Mouse (Mus musculus) heart, embryonic 14.5 days (tissue): Measurements from ENCODE around the gene Uvrag. TPM values are rescaled to one million over a fixed set of nuclear protein-coding genes. Genes with fewer than 3 reads are reported as not detected.

Experiments
- ATAC-seq: fragments of 200-750 bp; cut with Nextera tagmentation; 2 replicates; pipeline ENCODE4 v1.8.0; 2017; ENCODE audit warnings: low read depth, moderate TSS enrichment; ENCODE audit not compliant: insufficient number of reproducible peaks, insufficient read depth, low FRiP score
- H3K27ac ChIP-seq, 2 experiments: fragments of 200-500 bp in 1 of 2; fragments of 300-500 bp in 1 of 2; sonication (generic) in 1 of 2; replicated peaks in 1 of 2; 2 replicates each; pipeline ENCODE4 v1.5.1; 2012 to 2014; ENCODE audit warnings: low read depth in 2 of 2, low read length in 2 of 2, control low read depth in 1 of 2, mild to moderate bottlenecking in 1 of 2, mixed read lengths in 1 of 2; ENCODE audit not compliant: control insufficient read depth in 1 of 2, insufficient read depth in 1 of 2
- H3K27me3 ChIP-seq: fragments of 300-500 bp; sonication (generic); 2 replicates; pipeline ENCODE4 v1.6.1; 2014; ENCODE audit warnings: mild to moderate bottlenecking, low read length, control low read depth; ENCODE audit not compliant: control insufficient read depth, insufficient read depth
- H3K36me3 ChIP-seq: fragments of 300-500 bp; sonication (generic); 2 replicates; pipeline ENCODE4 v1.6.1; 2014; ENCODE audit warnings: mild to moderate bottlenecking, control low read depth, low read length, mixed read lengths; ENCODE audit not compliant: control insufficient read depth, insufficient read depth
- H3K4me1 ChIP-seq, 2 experiments: fragments of 200-500 bp in 1 of 2; fragments of 300-500 bp in 1 of 2; sonication (generic) in 1 of 2; 2 replicates each; pipeline ENCODE4 v1.6.1; 2012 to 2014; ENCODE audit warnings: low read length in 2 of 2, control low read depth in 1 of 2, mixed read lengths in 1 of 2; ENCODE audit not compliant: control insufficient read depth in 2 of 2, insufficient read depth in 2 of 2
- H3K4me2 ChIP-seq: fragments of 300-500 bp; sonication (generic); 2 replicates; pipeline ENCODE4 v1.6.1; 2014; ENCODE audit warnings: mild to moderate bottlenecking, low read length
- H3K4me3 ChIP-seq, 2 experiments: fragments of 200-500 bp in 1 of 2; fragments of 300-500 bp in 1 of 2; sonication (generic) in 1 of 2; 2 replicates each; pipeline ENCODE4 v1.5.1; 2012 to 2014; ENCODE audit warnings: low read length in 2 of 2, mild to moderate bottlenecking in 2 of 2, control low read depth in 1 of 2, low read depth in 1 of 2, moderate library complexity in 1 of 2; ENCODE audit not compliant: control insufficient read depth in 1 of 2, insufficient read depth in 1 of 2
- H3K9ac ChIP-seq: fragments of 300-500 bp; sonication (generic); 2 replicates; pipeline ENCODE4 v1.6.1; 2014; ENCODE audit warnings: mild to moderate bottlenecking, low read length
- H3K9me3 ChIP-seq: fragments of 300-500 bp; sonication (generic); 2 replicates; pipeline ENCODE4 v1.6.1; 2016; ENCODE audit warnings: low read length, control low read depth; ENCODE audit not compliant: control insufficient read depth
- WGBS: fragments of 180-500 bp; shearing (Covaris S2); extraction: QIAGEN DNeasy Blood & Tissue Kit; methylation state at CpG from one replicate; pipeline ENCODE4 v1.1.7; 2014; 5-methylcytosine and 5-hydroxymethylcytosine counted together
- polyA plus RNA-seq: library from polyadenylated mRNA; unstranded; fragments of >200 nt; fragmentation: Nextera tagmentation; extraction: Ambion mirVana; gene quantifications from 2 replicates; pipeline ENCODE4 v1.2.1, GENCODE M21; 2014

The Uvrag gene
- polyA plus RNA-seq, 1 experiment from 2014 or later = 18.9 TPM

GRCm38 (mm10) chr7:99033314-99033713 lies 107.6 kb downstream of the Uvrag start:
- Histone ChIP-seq H3K27me3 (no peaks in the 10 kb centered on the region), H3K4me3 (no peak overlapping the region), H3K27ac (no peak overlapping the region), H3K4me2 (no peak overlapping the region), H3K36me3 (no peaks in the 10 kb centered on the region), H3K9ac (no peak overlapping the region), H3K9me3 (no peaks in the 10 kb centered on the region), H3K4me1 (peaks cover 0 to 3% of the 10 kb centered on the region in 2 experiments; a peak in 1 of 4 replicates)
- 85% methylated on average over 3 of the region's 3 CpGs for WGBS
- no peak for ATAC-seq

GRCm38 (mm10) chr7:99032051-99032450 lies 108.9 kb downstream of the Uvrag start:
- Histone ChIP-seq H3K27me3 (no peaks in the 10 kb centered on the region), H3K27ac (no peak overlapping the region), H3K9ac (no peak overlapping the region), H3K4me1 (peaks cover 0 to 3% of the 10 kb centered on the region in 2 experiments; a peak in 1 of 4 replicates), H3K36me3 (no peaks in the 10 kb centered on the region), H3K4me2 (no peak overlapping the region), H3K4me3 (no peak overlapping the region), H3K9me3 (no peaks in the 10 kb centered on the region)
- no peak for ATAC-seq
- WGBS = 61% methylated on average over 8 of the region's 8 CpGs

DNA sequence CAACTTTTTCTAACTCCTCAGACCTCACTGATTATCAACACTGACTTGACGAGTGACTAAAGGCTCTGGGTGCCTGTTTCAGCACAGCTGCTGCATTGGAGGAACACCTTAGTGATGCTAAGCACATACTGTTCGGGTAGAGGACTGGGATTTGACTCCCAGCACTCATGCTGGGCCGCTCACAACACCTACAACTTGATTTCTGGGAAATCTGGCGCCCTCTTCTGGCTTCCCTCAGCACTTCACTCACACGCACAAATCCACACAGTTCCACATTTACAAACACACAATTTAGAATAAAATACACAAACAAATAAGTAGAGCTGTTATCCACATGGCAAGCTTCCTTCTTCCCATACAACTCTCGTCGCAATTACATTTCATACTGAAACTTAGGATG lies 112.8 kb downstream of the Uvrag start:
- Histone ChIP-seq H3K4me3 (no peak overlapping the region), H3K4me2 (no peak overlapping the region), H3K27me3 (no peaks in the 10 kb centered on the region), H3K9ac (no peak overlapping the region), H3K9me3 (no peaks in the 10 kb centered on the region), H3K36me3 (no peaks in the 10 kb centered on the region), H3K4me1 (peaks cover 3 to 4% of the 10 kb centered on the region in 2 experiments; a peak in 2 of 4 replicates), H3K27ac (no peak overlapping the region)
- 84% methylated on average over 7 of the region's 7 CpGs for WGBS
- ATAC-seq = no peak

DNA sequence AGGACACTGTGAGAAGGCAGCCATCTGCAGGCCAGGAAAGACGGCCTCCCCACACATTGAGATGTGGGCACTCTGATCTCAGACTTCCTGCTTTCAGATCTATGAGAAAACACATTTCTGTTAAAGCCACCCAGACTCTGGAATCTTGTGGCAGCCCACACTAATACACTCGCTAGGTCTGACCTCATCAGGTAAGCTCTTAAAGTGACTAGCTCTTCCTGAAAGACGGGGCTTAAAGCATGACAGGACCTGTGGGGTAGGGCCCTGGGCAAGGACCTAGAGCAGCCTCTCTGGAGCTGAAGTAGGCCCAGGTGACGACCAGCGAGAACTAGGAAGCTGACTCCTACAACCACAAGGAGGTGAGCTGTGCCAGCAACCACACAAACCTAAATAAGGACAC lies 113.8 kb downstream of the Uvrag start:
- no peak overlapping the region for H3K9ac ChIP-seq
- H3K4me3 ChIP-seq = no peak overlapping the region
- 62% methylated on average over 5 of the region's 5 CpGs for WGBS
- H3K9me3 ChIP-seq = no peaks in the 10 kb centered on the region
- no peak for ATAC-seq
- no peaks in the 10 kb centered on the region for H3K27me3 ChIP-seq
- H3K27ac ChIP-seq = no peak overlapping the region
- no peak overlapping the region for H3K4me2 ChIP-seq
- peaks cover 2 to 4% of the 10 kb centered on the region in 2 experiments; a peak in 2 of 4 replicates for H3K4me1 ChIP-seq
- H3K36me3 ChIP-seq = no peaks in the 10 kb centered on the region

GRCm38 (mm10) chr7:99025989-99026388 lies 115.0 kb downstream of the Uvrag start:
- WGBS = 63% methylated on average over 10 of the region's 10 CpGs
- H3K9ac ChIP-seq = no peak overlapping the region
- H3K9me3 ChIP-seq = no peaks in the 10 kb centered on the region
- no peaks in the 10 kb centered on the region for H3K27me3 ChIP-seq
- H3K4me1 ChIP-seq = peaks cover 5 to 11% of the 10 kb centered on the region in 2 experiments
- no peaks in the 10 kb centered on the region for H3K36me3 ChIP-seq
- H3K4me3 ChIP-seq = no peak overlapping the region
- no peak for ATAC-seq
- no peak overlapping the region for H3K27ac ChIP-seq
- no peak overlapping the region for H3K4me2 ChIP-seq

- no peak overlapping the region for H3K9ac ChIP-seq
- WGBS = 77% methylated on average over 7 of the region's 7 CpGs
Measured at GRCm38 (mm10) chr7:99025265-99025664, 115.7 kb downstream of the Uvrag start.

GRCm38 (mm10) chr7:99024791-99025190 lies 116.2 kb downstream of the Uvrag start:
- Histone ChIP-seq H3K36me3 (no peaks in the 10 kb centered on the region), H3K4me3 (no peak overlapping the region), H3K9ac (no peak overlapping the region), H3K27me3 (no peaks in the 10 kb centered on the region), H3K4me2 (no peak overlapping the region), H3K9me3 (no peaks in the 10 kb centered on the region), H3K27ac (no peak overlapping the region), H3K4me1 (peaks cover 11 to 22% of the 10 kb centered on the region in 2 experiments)
- ATAC-seq = no peak
- WGBS = 60% methylated on average over 6 of the region's 6 CpGs

More at GRCm38 (mm10) chr7:99025265-99025664, 115.7 kb downstream of the Uvrag start:
- H3K9me3 ChIP-seq = no peaks in the 10 kb centered on the region
- peaks cover 10 to 17% of the 10 kb centered on the region in 2 experiments for H3K4me1 ChIP-seq
- no peaks in the 10 kb centered on the region for H3K27me3 ChIP-seq
- no peak overlapping the region for H3K4me2 ChIP-seq
- H3K36me3 ChIP-seq = no peaks in the 10 kb centered on the region
- H3K4me3 ChIP-seq = no peak overlapping the region
- ATAC-seq = no peak
- H3K27ac ChIP-seq = no peak overlapping the region

- Histone ChIP-seq H3K9ac (no peak overlapping the region), H3K4me1 (peaks cover 15 to 31% of the 10 kb centered on the region in 2 experiments), H3K9me3 (no peaks in the 10 kb centered on the region), H3K4me3 (no peak overlapping the region), H3K4me2 (no peak overlapping the region), H3K27ac (no peak overlapping the region), H3K27me3 (no peaks in the 10 kb centered on the region), H3K36me3 (no peaks in the 10 kb centered on the region)
- ATAC-seq = no peak
- WGBS = 51% methylated on average over 3 of the region's 3 CpGs
Measured at GRCm38 (mm10) chr7:99023931-99024330, 117.0 kb downstream of the Uvrag start.
